Mouse (Mus musculus) heart, postnatal 0 days (tissue): Measurements from ENCODE around the gene Selp.

Source experiments
- CTCF ChIP-seq: IDR thresholded peaks from 2 replicates; pipeline ENCODE4 v1.5.1; 2016; ENCODE audit warnings: antibody characterized with exemption, control low read depth, low read depth
- EP300 ChIP-seq: IDR thresholded peaks from 2 replicates; pipeline ENCODE4 v1.6.1; 2016; ENCODE audit warnings: antibody characterized with exemption, low read depth

- TF ChIP-seq CTCF = no peak
- no peak for TF ChIP-seq EP300
Measured at GRCm38 (mm10) chr1:164109763-164110162, 5.3 kb upstream of the Selp start.
